Mouse (Mus musculus): ENCODE results near the gene Cygb.
"Not testable (repeated sequence)": the region's sequence is repeated elsewhere in the genome, so short reads cannot be mapped to it uniquely, and the experiment has no call there.

The Cygb gene

GRCm38 (mm10) chr11:116636607-116637006 lies 17.5 kb downstream of the Cygb start:
- not testable (repeated sequence) for DNase-seq (ENCODE audit: low spot score)

DNA sequence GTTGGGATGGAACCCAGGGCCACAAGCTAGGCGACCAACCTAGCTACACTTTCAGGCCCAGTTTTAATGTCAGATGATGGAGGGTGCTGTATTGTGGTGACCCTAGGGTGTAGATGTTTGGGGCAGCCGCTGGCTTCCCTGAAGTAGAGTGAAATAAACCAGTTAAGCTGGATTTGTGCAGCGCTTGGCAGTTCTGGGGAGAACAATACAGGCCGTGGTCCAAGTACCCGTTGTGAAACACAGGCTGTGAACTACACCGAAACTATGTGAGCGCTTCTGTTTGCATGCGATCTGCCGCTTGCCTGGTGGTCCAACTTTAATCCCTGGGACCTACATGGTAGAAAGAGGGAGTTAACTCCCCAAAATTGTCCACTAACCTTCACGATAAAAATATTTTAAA lies 21.2 kb downstream of the Cygb start:
- DNase-seq (ENCODE audit: low spot score): no peak

- no peak for DNase-seq (ENCODE audit: low spot score)
Observed at GRCm38 (mm10) chr11:116630171-116630965, 23.7 kb downstream of the Cygb start.

DNA sequence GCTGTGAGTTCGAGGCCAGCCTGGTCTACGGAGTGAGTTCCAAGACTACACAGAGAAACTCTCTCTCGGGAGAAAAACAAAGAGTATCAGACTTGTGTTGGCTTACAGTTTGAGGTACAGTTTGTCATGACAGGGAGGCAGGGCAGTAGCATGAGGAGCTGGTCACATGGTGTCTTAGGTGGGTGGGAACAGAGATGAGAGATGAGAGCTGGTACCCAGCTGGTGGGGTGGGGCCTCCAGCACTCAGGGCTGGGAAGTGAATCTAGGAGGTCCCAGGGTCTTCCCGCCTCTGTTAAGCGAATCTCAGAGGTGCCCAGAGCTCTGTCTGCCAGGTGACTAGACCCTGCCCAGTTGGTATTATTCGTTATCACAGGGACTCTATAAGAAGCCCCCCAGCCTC lies 24.6 kb downstream of the Cygb start:
- DNase-seq (ENCODE audit: low spot score): no peak

GRCm38 (mm10) chr11:116628712-116629111 lies 25.4 kb downstream of the Cygb start:
- DNase-seq (ENCODE audit: low spot score): peak; percentile 66

GRCm38 (mm10) chr11:116627072-116628020 lies 26.8 kb downstream of the Cygb start:
- no peak for DNase-seq (ENCODE audit: low spot score)

DNA sequence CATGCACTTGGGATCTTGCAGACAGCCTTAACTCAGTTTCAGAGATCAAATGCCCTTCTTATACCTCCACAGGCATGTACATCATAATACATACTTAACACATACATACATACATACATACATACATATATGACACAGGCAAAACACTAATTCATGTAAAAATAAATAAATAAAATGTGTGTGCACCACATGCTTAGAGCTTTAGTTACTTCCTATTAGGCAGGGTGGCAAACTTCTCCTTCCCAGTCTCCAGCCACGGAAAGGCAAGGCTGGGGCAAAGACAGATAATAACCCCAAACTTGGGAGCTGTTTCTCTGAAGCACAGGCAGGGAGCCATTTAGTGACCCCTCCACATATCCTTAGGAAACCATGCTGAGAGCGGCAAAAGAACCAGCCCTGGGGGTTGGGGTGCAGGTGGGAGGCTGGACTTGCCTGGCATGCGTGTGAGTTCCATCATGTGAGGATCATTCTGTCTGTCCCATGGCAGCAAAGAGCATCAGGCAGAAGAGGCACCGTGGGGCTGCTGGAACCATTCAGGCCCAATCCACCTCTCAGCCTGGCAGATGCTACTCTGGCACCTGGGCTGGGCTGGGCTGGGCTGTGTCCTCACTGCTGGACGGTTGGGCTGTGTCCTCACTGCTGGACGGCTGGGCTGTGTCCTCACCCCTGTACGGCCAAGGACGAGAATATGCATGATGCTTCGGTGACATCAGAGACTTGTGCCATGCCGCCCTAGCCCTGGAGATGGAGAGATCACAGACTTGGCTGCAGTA lies 27.6 kb downstream of the Cygb start, which contains the start of gene Rhbdf2:
TSS of gene Rhbdf2 (minus strand) at position 721 of the 773 bp plus-strand sequence.
- DNase-seq (ENCODE audit: low spot score): no peak

DNA sequence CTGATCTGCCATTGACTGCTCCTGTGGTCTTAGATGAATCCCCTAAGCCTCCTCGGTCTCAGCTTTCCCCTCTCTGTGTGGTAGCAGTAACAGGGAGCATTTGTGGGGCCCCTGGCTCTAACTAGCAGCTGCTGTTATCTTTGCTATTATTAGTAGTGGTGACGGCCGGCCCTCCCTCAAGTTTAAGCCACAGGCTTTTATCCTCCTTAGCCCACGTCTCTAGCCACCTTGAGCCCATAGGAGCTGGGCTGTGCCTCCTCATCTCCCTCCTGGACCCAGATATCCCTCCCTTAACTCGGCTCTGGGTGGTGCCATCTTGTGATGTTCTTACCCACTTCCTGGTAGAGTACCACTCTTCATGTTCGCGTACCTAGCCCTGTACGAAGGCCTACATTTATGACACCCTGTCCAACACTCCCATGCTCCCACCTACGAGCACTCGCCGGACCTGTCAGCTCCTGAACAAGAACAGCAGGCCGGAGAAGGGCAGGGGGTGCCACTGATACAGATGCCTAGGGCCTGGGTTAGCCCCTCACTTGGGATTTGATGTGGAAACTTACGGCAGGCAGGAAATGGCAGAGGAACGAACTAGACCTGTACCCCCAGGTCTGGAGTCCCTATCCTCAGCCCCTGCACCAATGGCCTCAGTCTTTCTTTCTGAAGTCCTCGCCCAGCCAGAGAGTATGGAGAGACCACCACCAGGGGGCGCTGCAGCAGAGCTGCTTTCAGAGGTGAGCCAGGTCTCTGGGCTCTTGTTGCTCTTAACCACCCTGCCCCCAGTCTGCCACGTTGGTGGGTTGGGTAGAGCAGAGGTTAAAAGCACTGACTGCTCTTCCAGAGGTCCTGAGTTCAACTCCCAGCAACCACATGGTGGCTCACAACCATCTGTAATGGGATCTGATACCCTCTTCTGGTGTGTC lies 28.8 kb downstream of the Cygb start:
- DNase-seq (ENCODE audit: low spot score): no peak

GRCm38 (mm10) chr11:116624131-116624832 lies 29.8 kb downstream of the Cygb start:
- DNase-seq (ENCODE audit: low spot score): no peak

GRCm38 (mm10) chr11:116623281-116624124 lies 30.6 kb downstream of the Cygb start:
- no peak for DNase-seq (ENCODE audit: low spot score)

- no peak for DNase-seq (ENCODE audit: low spot score)
Observed at GRCm38 (mm10) chr11:116621258-116621704, 32.8 kb downstream of the Cygb start.

- no peak for DNase-seq (ENCODE audit: low spot score)
Observed at GRCm38 (mm10) chr11:116620559-116621253, 33.4 kb downstream of the Cygb start.

GRCm38 (mm10) chr11:116620073-116620472 lies 34.0 kb downstream of the Cygb start:
- no peak for DNase-seq (ENCODE audit: low spot score)

DNA sequence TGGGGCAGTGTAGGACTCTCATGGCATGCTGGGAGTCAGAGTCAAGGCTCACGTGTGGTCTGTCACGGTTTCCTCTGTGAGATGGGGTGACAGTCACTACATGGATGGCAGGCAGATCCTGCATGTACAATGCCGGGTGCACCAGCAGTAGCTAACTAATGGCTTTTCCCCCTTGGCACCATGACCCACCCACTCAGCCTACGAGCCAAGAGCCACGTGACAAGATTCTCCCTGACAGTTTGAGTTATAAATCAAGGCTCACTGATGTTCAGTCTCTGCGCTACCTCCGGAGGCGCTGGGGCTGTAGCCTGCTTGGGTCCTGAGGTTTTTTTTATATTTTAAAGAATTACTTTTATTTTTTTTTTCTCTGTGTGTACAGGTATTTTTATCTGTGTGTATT lies 34.6 kb downstream of the Cygb start:
- no peak for DNase-seq (ENCODE audit: low spot score)

DNA sequence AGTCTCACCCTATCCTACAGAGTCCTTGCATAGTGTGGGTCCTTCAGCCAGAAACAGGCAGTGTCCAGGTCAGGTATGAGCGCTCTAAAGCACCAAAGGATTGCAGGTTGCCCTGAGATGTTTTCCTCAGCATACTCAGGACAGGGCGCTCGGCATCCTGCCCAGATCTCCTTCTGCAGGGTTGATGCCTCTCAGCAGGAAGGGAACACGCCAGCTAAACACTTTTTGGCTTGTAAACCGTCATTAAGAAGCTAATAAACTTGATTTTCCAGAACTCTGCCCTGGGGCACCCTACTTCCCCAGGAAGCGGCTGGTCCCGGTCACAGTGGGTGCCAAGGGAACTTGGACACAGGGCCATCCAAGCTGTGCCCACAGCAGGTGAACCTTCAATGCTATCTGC lies 35.0 kb downstream of the Cygb start:
- DNase-seq (ENCODE audit: low spot score): no peak

DNA sequence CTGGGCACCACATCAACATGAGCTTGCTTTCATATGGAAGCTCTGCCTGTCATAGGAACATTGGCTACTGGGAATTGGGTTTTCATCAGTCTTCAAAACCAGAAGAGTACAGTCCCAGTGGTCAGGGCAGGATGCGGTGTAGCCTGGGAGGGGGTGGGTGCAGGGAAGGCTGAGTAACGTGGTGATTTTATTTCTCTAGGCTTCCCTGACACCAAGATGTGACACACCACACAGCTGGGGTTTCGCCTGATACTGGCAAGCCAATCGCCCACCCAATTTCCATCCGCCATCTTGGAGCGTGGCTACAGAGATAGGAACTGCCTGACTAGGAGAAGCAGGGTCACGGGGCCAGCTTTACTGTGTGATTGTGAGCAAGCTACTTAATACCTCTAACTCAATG lies 35.4 kb downstream of the Cygb start:
- DNase-seq (ENCODE audit: low spot score): no peak

DNA sequence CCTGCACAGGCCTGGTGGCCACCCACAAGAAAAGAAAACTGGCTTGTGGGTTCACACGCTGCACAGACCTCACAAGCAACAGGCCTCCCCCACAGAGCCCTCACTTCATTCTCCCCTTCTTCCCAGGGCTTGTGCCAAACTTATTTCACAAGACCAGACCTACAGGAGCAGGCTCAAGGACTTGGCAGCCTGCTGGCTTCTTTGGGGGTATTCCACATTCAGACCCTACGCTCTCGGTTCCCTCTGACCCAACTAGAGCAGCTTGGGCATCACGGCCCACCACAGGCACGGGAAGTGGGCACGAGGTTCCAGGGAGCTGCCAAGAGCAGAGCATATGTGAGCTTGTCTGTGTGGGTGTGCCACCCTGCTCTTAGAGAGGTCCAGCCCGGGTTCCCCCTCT lies 36.5 kb downstream of the Cygb start:
- no peak for DNase-seq (ENCODE audit: low spot score)

- no peak for DNase-seq (ENCODE audit: low spot score)
Observed at GRCm38 (mm10) chr11:116616438-116617118, 37.5 kb downstream of the Cygb start.
